ENCODE assay signal across 8 mouse cellular contexts in genomic region chr11:3290640-3291310, GRCm38 (mm10). TPM values are rescaled to one million over a fixed set of nuclear protein-coding genes. Genes with fewer than 3 reads are reported as not detected.
DNase-seq lines count a peak whose midpoint lies in the region; ATAC-seq lines count a peak whose summit lies in the region.

No protein-coding gene starts in this region.

- no peaks in the 10 kb centered on the region for H3K27me3 ChIP-seq in heart, embryonic 10.5 days (ENCODE audit: insufficient read depth, poor library complexity, severe bottlenecking)
- no peaks in the 10 kb centered on the region for H3K27me3 ChIP-seq in kidney, embryonic 14.5 days (ENCODE audit: control insufficient read depth, insufficient read depth, low read length)
- no peaks in the 10 kb centered on the region for H3K27me3 ChIP-seq in stomach, embryonic 16.5 days (ENCODE audit: control insufficient read depth, insufficient read depth, low read length)

- peak overlapping the region; percentile 97 for H3K9ac ChIP-seq in kidney, embryonic 14.5 days (ENCODE audit: low read depth, low read length)
- H3K9ac ChIP-seq in stomach, embryonic 16.5 days (ENCODE audit: low read length) = peak overlapping the region; percentile 99

- H3K27ac ChIP-seq in heart, embryonic 10.5 days = peak overlapping the region; percentile 100
- H3K27ac ChIP-seq in kidney, embryonic 14.5 days (ENCODE audit: low read depth, low read length) = peak overlapping the region; percentile 100
- peak overlapping the region; percentile 100 for H3K27ac ChIP-seq in stomach, embryonic 16.5 days (ENCODE audit: low read length)

- peaks cover 49% of the 10 kb centered on the region for H3K4me1 ChIP-seq in heart, embryonic 10.5 days
- peaks cover 21% of the 10 kb centered on the region for H3K4me1 ChIP-seq in kidney, embryonic 14.5 days (ENCODE audit: control insufficient read depth, insufficient read depth, low read length)
- H3K4me1 ChIP-seq in stomach, embryonic 16.5 days (ENCODE audit: control insufficient read depth, insufficient read depth, low read length) = peaks cover 44% of the 10 kb centered on the region

- no peaks in the 10 kb centered on the region for H3K9me3 ChIP-seq in heart, embryonic 10.5 days
- H3K9me3 ChIP-seq in kidney, embryonic 14.5 days (ENCODE audit: control insufficient read depth, low read length) = no peaks in the 10 kb centered on the region
- H3K9me3 ChIP-seq in stomach, embryonic 16.5 days (replicated peaks; ENCODE audit: control insufficient read depth, low read length) = no peaks in the 10 kb centered on the region

- peak overlapping the region; percentile 90 for H3K4me3 ChIP-seq in heart, embryonic 10.5 days
- H3K4me3 ChIP-seq in kidney, embryonic 14.5 days (ENCODE audit: low read length) = peak overlapping the region; percentile 89
- peak overlapping the region; percentile 85 for H3K4me3 ChIP-seq in stomach, embryonic 16.5 days (replicated peaks; ENCODE audit: low read length)

- H3K36me3 ChIP-seq in heart, embryonic 10.5 days = peaks cover 37% of the 10 kb centered on the region
- H3K36me3 ChIP-seq in kidney, embryonic 14.5 days (ENCODE audit: control insufficient read depth, insufficient read depth, low read length) = peaks cover 27% of the 10 kb centered on the region
- H3K36me3 ChIP-seq in stomach, embryonic 16.5 days (ENCODE audit: control insufficient read depth, insufficient read depth, low read length) = peaks cover 7% of the 10 kb centered on the region; the same call in 1 of the 2 replicates

- DNase-seq in urinary bladder, adult 18-20 months (ENCODE audit: low spot score in 2 of 2) = peak; percentile 41 to 67
- no peak for DNase-seq in urinary bladder, adult 2 months (ENCODE audit: low spot score)
- peak; percentile 49 for DNase-seq in embryo, embryonic 10.5 days (ENCODE audit: low spot score)
- DNase-seq in heart, embryonic 10.5 days (ENCODE audit: low spot score) = no peak
- DNase-seq in liver = peak; percentile 66
- peak; percentile 70 for DNase-seq in naive thymus-derived CD4-positive, alpha-beta T cell, adult 2 months (ENCODE audit: low read depth)

- H3K4me2 ChIP-seq in kidney, embryonic 14.5 days (replicated peaks; ENCODE audit: low read depth, low read length) = peak overlapping the region; percentile 98
- peak overlapping the region; percentile 97 for H3K4me2 ChIP-seq in stomach, embryonic 16.5 days (ENCODE audit: low read depth, low read length)

- no peak for ATAC-seq in kidney, embryonic 14.5 days (ENCODE audit: low FRiP score, low TSS enrichment)
- no peak for ATAC-seq in stomach, embryonic 16.5 days (ENCODE audit: insufficient read depth, low FRiP score)

- under 1% methylated on average over 50 of the region's 50 CpGs for WGBS in heart, embryonic 10.5 days
- WGBS in kidney, embryonic 14.5 days = under 1% methylated on average over 50 of the region's 50 CpGs
- under 1% methylated on average over 50 of the region's 50 CpGs for WGBS in stomach, embryonic 16.5 days

RNA-seq across cellular contexts. Expression of gene Patz1, which starts 2.1 kb away (rescaled TPM):
- polyA plus RNA-seq in urinary bladder, adult 2 months (2012; rRNA removed) = 26.9 and 29.4 TPM in 2 replicates
- 32.0 and 49.1 TPM in 2 replicates for polyA plus RNA-seq in heart, embryonic 10.5 days (2016; fragmentation: Nextera tagmentation; extraction: Ambion mirVana)
- 55.9 and 76.6 TPM in 2 replicates for polyA plus RNA-seq in kidney, embryonic 14.5 days (2014; fragmentation: Nextera tagmentation; extraction: Ambion mirVana)
- 26.1 and 26.5 TPM in 2 replicates for polyA plus RNA-seq in stomach, embryonic 16.5 days (2015; fragmentation: Nextera tagmentation; extraction: Ambion mirVana)

RNA-seq across cellular contexts. Expression of gene Drg1, which starts 24.6 kb away (rescaled TPM):
- polyA plus RNA-seq in urinary bladder, adult 2 months (2012; rRNA removed) = 61.2 and 63.8 TPM in 2 replicates
- 217 and 263 TPM in 2 replicates for polyA plus RNA-seq in heart, embryonic 10.5 days (2016; fragmentation: Nextera tagmentation; extraction: Ambion mirVana)
- 225 and 249 TPM in 2 replicates for polyA plus RNA-seq in kidney, embryonic 14.5 days (2014; fragmentation: Nextera tagmentation; extraction: Ambion mirVana)
- 193 and 213 TPM in 2 replicates for polyA plus RNA-seq in stomach, embryonic 16.5 days (2015; fragmentation: Nextera tagmentation; extraction: Ambion mirVana)

RNA-seq across cellular contexts. Expression of gene Pik3ip1, which starts 39.4 kb away (rescaled TPM):
- 37.8 and 51.7 TPM in 2 replicates for polyA plus RNA-seq in urinary bladder, adult 2 months (2012; rRNA removed)
- 7.9 and 9.5 TPM in 2 replicates for polyA plus RNA-seq in heart, embryonic 10.5 days (2016; fragmentation: Nextera tagmentation; extraction: Ambion mirVana)
- 7.0 and 7.8 TPM in 2 replicates for polyA plus RNA-seq in kidney, embryonic 14.5 days (2014; fragmentation: Nextera tagmentation; extraction: Ambion mirVana)
- polyA plus RNA-seq in stomach, embryonic 16.5 days (2015; fragmentation: Nextera tagmentation; extraction: Ambion mirVana) = 9.4 and 11.8 TPM in 2 replicates

Comparison
In these comparisons a context has a peak if more than half of its experiments do, and no peak if none do; other contexts are left out.
1. DNase-seq: peak in urinary bladder, adult 18-20 months (2 of 2), embryo, embryonic 10.5 days (single experiment), liver (single experiment) and naive thymus-derived CD4-positive, alpha-beta T cell, adult 2 months (single experiment); none in urinary bladder, adult 2 months (single experiment) and heart, embryonic 10.5 days (single experiment).
2. Peak in every context shown above with its lines, with median percentiles within 50 percentile points of each other: H3K27ac ChIP-seq and H3K4me3 ChIP-seq.